Mouse (Mus musculus) myocyte (in vitro differentiated cells): ENCODE data around the gene Sept5. TPM values are rescaled to one million over a fixed set of nuclear protein-coding genes. Genes with fewer than 3 reads are reported as not detected.

Experiments
- H3K27me3 ChIP-seq: one replicate; pipeline ENCODE4 v1.6.1; 2011; ENCODE audit not compliant: control insufficient read depth, insufficient read depth, insufficient read length
- H3K36me3 ChIP-seq: one replicate; pipeline ENCODE4 v1.6.1; 2011; ENCODE audit not compliant: control insufficient read depth, insufficient read depth
- H3K4me2 ChIP-seq: one replicate; pipeline ENCODE4 v1.6.1; 2011; ENCODE audit warnings: low read depth, control low read depth
- H3K4me3 ChIP-seq: one replicate; pipeline ENCODE4 v1.5.1; 2011; ENCODE audit warnings: mild to moderate bottlenecking, control low read depth, moderate library complexity
- H3K79me2 ChIP-seq: one replicate; pipeline ENCODE4 v1.6.1; 2011; ENCODE audit not compliant: control insufficient read depth, insufficient read depth
- H3ac ChIP-seq: one replicate; pipeline ENCODE4 v1.6.1; 2011; ENCODE audit not compliant: control insufficient read depth, insufficient read length
- CEBPB ChIP-seq: IDR thresholded peaks from 2 replicates; pipeline ENCODE4 v1.6.1; 2011; ENCODE audit warnings: mild to moderate bottlenecking, moderate library complexity; ENCODE audit not compliant: poor library complexity, insufficient read depth, severe bottlenecking
- E2F4 ChIP-seq: IDR thresholded peaks from one replicate; pipeline ENCODE4 v1.6.1; 2011; ENCODE audit warnings: mild to moderate bottlenecking, control low read depth, moderate library complexity; ENCODE audit not compliant: insufficient read depth
- MAX ChIP-seq: IDR thresholded peaks from one replicate; pipeline ENCODE4 v1.6.1; 2011; ENCODE audit warnings: low read depth, mild to moderate bottlenecking, control low read depth
- MYOD1 ChIP-seq, 3 experiments: IDR thresholded peaks; one replicate each; pipeline ENCODE4 v1.6.1; 2011; ENCODE audit warnings: control low read depth in 2 of 3, low read depth in 2 of 3, mild to moderate bottlenecking in 2 of 3, moderate library complexity in 1 of 3; ENCODE audit not compliant: insufficient read length in 2 of 3, control insufficient read depth in 1 of 3
- MYOG ChIP-seq, 3 experiments: IDR thresholded peaks; one replicate each; pipeline ENCODE4 v1.6.1; 2011; ENCODE audit warnings: control low read depth in 2 of 3, low read depth in 2 of 3, mild to moderate bottlenecking in 2 of 3; ENCODE audit not compliant: insufficient read length in 2 of 3, control insufficient read depth in 1 of 3, insufficient read depth in 1 of 3
- POLR2A ChIP-seq: IDR thresholded peaks from one replicate; pipeline ENCODE4 v1.6.1; 2011; ENCODE audit warnings: low read depth, mild to moderate bottlenecking, control low read depth, moderate library complexity; ENCODE audit not compliant: insufficient read length
- POLR2AphosphoS2 ChIP-seq: IDR thresholded peaks from one replicate; pipeline ENCODE4 v1.6.1; 2011; ENCODE audit warnings: low read depth, control low read depth; ENCODE audit not compliant: insufficient read length
- REST ChIP-seq: IDR thresholded peaks from one replicate; pipeline ENCODE4 v1.6.1; 2011; ENCODE audit warnings: mild to moderate bottlenecking, control low read depth, moderate library complexity; ENCODE audit not compliant: insufficient read depth, insufficient read length
- SRF ChIP-seq: IDR thresholded peaks from one replicate; pipeline ENCODE4 v1.6.1; 2011; ENCODE audit warnings: low read depth; ENCODE audit not compliant: control insufficient read depth, insufficient read length
- TCF12 ChIP-seq: IDR thresholded peaks from one replicate; pipeline ENCODE4 v1.6.1; 2011; ENCODE audit warnings: mild to moderate bottlenecking, control low read depth; ENCODE audit not compliant: poor library complexity, insufficient read depth, severe bottlenecking
- TCF3 ChIP-seq: IDR thresholded peaks from one replicate; pipeline ENCODE4 v1.6.1; 2011; ENCODE audit warnings: low read depth, control low read depth; ENCODE audit not compliant: insufficient read length
- USF1 ChIP-seq: IDR thresholded peaks from one replicate; pipeline ENCODE4 v1.6.1; 2011; ENCODE audit warnings: low read depth, mild to moderate bottlenecking, control low read depth, moderate library complexity
- polyA plus RNA-seq: library from polyadenylated mRNA; unstranded; fragments of >200 nt; fragmentation: generic; extraction: Trizol; gene quantifications from one replicate; pipeline ENCODE4 v1.2.1, GENCODE M21; 2012; ENCODE audit warnings: missing spikeins

Sept5 gene
- polyA plus RNA-seq, 1 experiment: 112 TPM

- peak overlapping the region; percentile 5 for H3ac ChIP-seq
- H3K4me3 ChIP-seq: peak overlapping the region; percentile 61
- no peak for TF ChIP-seq TCF3
- TF ChIP-seq USF1: no peak
- no peak for TF ChIP-seq MYOD1 (IDR thresholded peaks at IDR 0.05; ENCODE audit: control insufficient read depth in 1 of 3, insufficient read length in 2 of 3, low read depth in 2 of 3)
- no peak for TF ChIP-seq POLR2A
- H3K4me2 ChIP-seq: peak overlapping the region; percentile 90
- peaks cover 6% of the 10 kb centered on the region for H3K36me3 ChIP-seq
- H3K79me2 ChIP-seq: peaks cover 21% of the 10 kb centered on the region
- H3K27me3 ChIP-seq: no peaks in the 10 kb centered on the region
Measured at GRCm38 (mm10) chr16:18628948-18629340, 810 bp downstream of the Sept5 start.

- TF ChIP-seq POLR2A (peak; percentile 39), MYOG (IDR thresholded peaks at IDR 0.05; ENCODE audit: control insufficient read depth in 1 of 3, insufficient read depth in 1 of 3, insufficient read length in 2 of 3, low read depth in 2 of 3) (no peak), TCF3 (no peak), REST (no peak), MYOD1 (IDR thresholded peaks at IDR 0.05; ENCODE audit: control insufficient read depth in 1 of 3, insufficient read length in 2 of 3, low read depth in 2 of 3) (peak in 1 of 3 experiments; percentile 13), POLR2AphosphoS2 (peak; percentile 15), E2F4 (no peak), CEBPB (no peak)
- peak overlapping the region; percentile 5 for H3ac ChIP-seq
- H3K27me3 ChIP-seq: no peaks in the 10 kb centered on the region
- peak overlapping the region; percentile 90 for H3K4me2 ChIP-seq
- peaks cover 21% of the 10 kb centered on the region for H3K79me2 ChIP-seq
- H3K36me3 ChIP-seq: peaks cover 12% of the 10 kb centered on the region
- peak overlapping the region; percentile 61 for H3K4me3 ChIP-seq
Measured at GRCm38 (mm10) chr16:18628206-18628947, 1.4 kb downstream of the Sept5 start.

- H3K4me2 ChIP-seq: peak overlapping the region; percentile 90
- no peak overlapping the region for H3ac ChIP-seq
- H3K4me3 ChIP-seq: peak overlapping the region; percentile 61
- no peaks in the 10 kb centered on the region for H3K27me3 ChIP-seq
- peaks cover 13% of the 10 kb centered on the region for H3K36me3 ChIP-seq
- no peak for TF ChIP-seq POLR2A
- no peak for TF ChIP-seq USF1
- no peak for TF ChIP-seq MAX
- TF ChIP-seq MYOD1 (IDR thresholded peaks at IDR 0.05; ENCODE audit: control insufficient read depth in 1 of 3, insufficient read length in 2 of 3, low read depth in 2 of 3): no peak
- no peak for TF ChIP-seq CEBPB
- TF ChIP-seq E2F4: no peak
- H3K79me2 ChIP-seq: peaks cover 21% of the 10 kb centered on the region
Measured at GRCm38 (mm10) chr16:18627163-18627562, 2.6 kb downstream of the Sept5 start.

GRCm38 (mm10) chr16:18626376-18626878, 3.3 kb downstream of the Sept5 start, which contains the start of gene Gm49601:
Gene Gm49601 (minus strand): TSS chr16:18626427.
- peak within 1 kb of the TSS; percentile 90 for H3K4me2 ChIP-seq
- no peak within 1 kb of the TSS for H3K4me3 ChIP-seq
- no peaks in the 10 kb centered on the region for H3K27me3 ChIP-seq
- no peak for TF ChIP-seq USF1
- no peak for TF ChIP-seq TCF12
- no peak for TF ChIP-seq POLR2A
- no peak for TF ChIP-seq MAX
- TF ChIP-seq E2F4: no peak
- TF ChIP-seq POLR2AphosphoS2: no peak
- no peak for TF ChIP-seq SRF
- H3K36me3 ChIP-seq: peaks cover 13% of the 10 kb centered on the region
- peaks cover 21% of the 10 kb centered on the region for H3K79me2 ChIP-seq
- no peak within 1 kb of the TSS for H3ac ChIP-seq

GRCm38 (mm10) chr16:18625791-18626311, 3.9 kb downstream of the Sept5 start:
- Histone ChIP-seq H3K36me3 (peaks cover 13% of the 10 kb centered on the region), H3K4me3 (no peak overlapping the region), H3K79me2 (peaks cover 21% of the 10 kb centered on the region), H3K27me3 (no peaks in the 10 kb centered on the region), H3K4me2 (peak overlapping the region; percentile 34), H3ac (no peak overlapping the region)
- TF ChIP-seq MYOD1 (IDR thresholded peaks at IDR 0.05; ENCODE audit: control insufficient read depth in 1 of 3, insufficient read length in 2 of 3, low read depth in 2 of 3) (peak in 1 of 3 experiments; percentile 15), POLR2A (no peak)
